Mouse (Mus musculus): ENCODE results near the gene Phf11a. TPM values are rescaled to one million over a fixed set of nuclear protein-coding genes. Genes with fewer than 3 reads are reported as not detected.
A peak's percentile ranks its signal among the peaks of the same experiment; 100 is the strongest.

Gene Phf11a
- total and polyA plus RNA-seq, 2 experiments from 2014 or later: not detected

DNA sequence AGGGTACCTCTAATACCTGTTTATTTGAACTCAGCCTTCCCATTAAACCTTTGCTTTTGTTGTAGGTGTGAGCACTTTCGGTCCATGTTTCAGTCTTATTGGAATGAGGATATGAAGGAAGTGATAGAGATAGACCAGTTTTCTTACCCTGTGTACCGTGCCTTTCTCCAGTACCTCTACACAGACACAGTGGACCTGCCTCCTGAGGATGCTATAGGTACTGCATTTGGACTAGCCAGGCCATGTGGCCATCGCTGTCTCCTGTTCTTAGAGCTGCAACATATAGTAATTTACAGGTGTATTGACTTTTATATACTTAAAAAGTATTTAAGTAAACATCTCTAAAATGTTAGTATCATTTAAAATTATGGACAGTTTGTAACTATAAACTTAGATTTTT is 67.5 kb downstream of the Phf11a start:
- ATAC-seq (ENCODE audit: low FRiP score): no peak
- no peak overlapping the region for H3K4me2 ChIP-seq (ENCODE audit: low read depth, low read length, poor library complexity, severe bottlenecking)
- peaks cover 54% of the 10 kb centered on the region for H3K36me3 ChIP-seq (ENCODE audit: insufficient read depth, low read length)
- H3K4me3 ChIP-seq (ENCODE audit: low read depth, low read length): no peak overlapping the region
- H3K9ac ChIP-seq (replicated peaks; ENCODE audit: low read length, poor library complexity, severe bottlenecking): no peak overlapping the region
- no peak for DNase-seq (ENCODE audit: low spot score)
- peak; percentile 39 for TF ChIP-seq CTCF (IDR thresholded peaks at IDR 0.05)
- no peak overlapping the region for H3K27ac ChIP-seq (ENCODE audit: low read depth, low read length)
- H3K4me1 ChIP-seq (ENCODE audit: insufficient read depth, low read length): no peaks in the 10 kb centered on the region
- H3K9me3 ChIP-seq (ENCODE audit: low read length): no peaks in the 10 kb centered on the region
- 92% methylated on average over 3 of the region's 3 CpGs for WGBS
- H3K27me3 ChIP-seq (ENCODE audit: insufficient read depth, low read length): no peaks in the 10 kb centered on the region

Other genes starting within 250 kb of the Phf11a start
- not detected in 2 replicates for gene 1700129C05Rik, start 154.6 kb downstream of the Phf11a start, total RNA-seq (2014; rRNA removed)
- gene 1700129C05Rik, start 154.6 kb downstream of the Phf11a start, polyA plus RNA-seq (2015; fragmentation: Nextera tagmentation; extraction: Ambion mirVana): not detected in 2 replicates
- not detected in 2 replicates for gene Gm5142, start 118.8 kb downstream of the Phf11a start, total RNA-seq (2014; rRNA removed)
- gene Gm5142, start 118.8 kb downstream of the Phf11a start, polyA plus RNA-seq (2015; fragmentation: Nextera tagmentation; extraction: Ambion mirVana): not detected in 2 replicates
- 32.1 and 41.4 TPM in 2 replicates for gene Rcbtb1, start 96.3 kb downstream of the Phf11a start, total RNA-seq (2014; rRNA removed)
- 29.2 and 32.2 TPM in 2 replicates for gene Rcbtb1, start 96.3 kb downstream of the Phf11a start, polyA plus RNA-seq (2015; fragmentation: Nextera tagmentation; extraction: Ambion mirVana)
- gene Gm6904, start 37.3 kb downstream of the Phf11a start, total RNA-seq (2014; rRNA removed): 0.76 TPM in 1 of 2 replicates, not detected in the other
- not detected in 2 replicates for gene Gm6904, start 37.3 kb downstream of the Phf11a start, polyA plus RNA-seq (2015; fragmentation: Nextera tagmentation; extraction: Ambion mirVana)
- 0.27 TPM in 1 of 2 replicates, not detected in the other for gene Phf11b, start 43.8 kb upstream of the Phf11a start, total RNA-seq (2014; rRNA removed)
- gene Phf11b, start 43.8 kb upstream of the Phf11a start, polyA plus RNA-seq (2015; fragmentation: Nextera tagmentation; extraction: Ambion mirVana): 0.17 and 0.23 TPM in 2 replicates
- 0.11 and 0.42 TPM in 2 replicates for gene Phf11d, start 67.9 kb upstream of the Phf11a start, total RNA-seq (2014; rRNA removed)
- 0.43 and 0.58 TPM in 2 replicates for gene Phf11d, start 67.9 kb upstream of the Phf11a start, polyA plus RNA-seq (2015; fragmentation: Nextera tagmentation; extraction: Ambion mirVana)
- 0.05 TPM in 1 of 2 replicates, not detected in the other for gene Phf11c, start 97.9 kb upstream of the Phf11a start, total RNA-seq (2014; rRNA removed)
- 0.05 and 0.06 TPM in 2 replicates for gene Phf11c, start 97.9 kb upstream of the Phf11a start, polyA plus RNA-seq (2015; fragmentation: Nextera tagmentation; extraction: Ambion mirVana)
- gene Setdb2, start 143.4 kb upstream of the Phf11a start, total RNA-seq (2014; rRNA removed): 2.5 and 2.7 TPM in 2 replicates
- gene Setdb2, start 143.4 kb upstream of the Phf11a start, polyA plus RNA-seq (2015; fragmentation: Nextera tagmentation; extraction: Ambion mirVana): 4.2 and 4.3 TPM in 2 replicates
- 12.3 and 26.5 TPM in 2 replicates for gene Cab39l, start 143.4 kb upstream of the Phf11a start, total RNA-seq (2014; rRNA removed)
- 15.1 and 15.3 TPM in 2 replicates for gene Cab39l, start 143.4 kb upstream of the Phf11a start, polyA plus RNA-seq (2015; fragmentation: Nextera tagmentation; extraction: Ambion mirVana)

Measured in midbrain, postnatal 0 days (tissue).